Mouse (Mus musculus) forebrain, embryonic 10.5 days (tissue): Measurements from ENCODE around the gene Lmo7. TPM values are rescaled to one million over a fixed set of nuclear protein-coding genes. Genes with fewer than 3 reads are reported as not detected.

Experiments used
- DNase-seq: peaks from one replicate; pipeline ENCODE4 v3.0.0-alpha.2; 2017; ENCODE audit warnings: low spot score; ENCODE audit errors: extremely low spot score
- H3K27ac ChIP-seq: fragments of 300-500 bp; sonication (generic); 2 replicates; pipeline ENCODE4 v1.5.1; 2016; ENCODE audit warnings: mild to moderate bottlenecking
- H3K27me3 ChIP-seq: fragments of 300-500 bp; sonication (generic); 2 replicates; pipeline ENCODE4 v1.6.1; 2016; ENCODE audit warnings: mild to moderate bottlenecking; ENCODE audit not compliant: poor library complexity, severe bottlenecking
- H3K36me3 ChIP-seq: fragments of 300-500 bp; sonication (generic); replicated peaks from 2 replicates; pipeline ENCODE4 v1.6.1; 2016; ENCODE audit warnings: mild to moderate bottlenecking, moderate library complexity
- H3K4me1 ChIP-seq: fragments of 300-500 bp; sonication (generic); 2 replicates; pipeline ENCODE4 v1.6.1; 2016
- H3K4me3 ChIP-seq: fragments of 300-500 bp; sonication (generic); 2 replicates; pipeline ENCODE4 v1.5.1; 2016; ENCODE audit warnings: mild to moderate bottlenecking, moderate library complexity
- H3K9me3 ChIP-seq: fragments of 300-500 bp; sonication (generic); 2 replicates; pipeline ENCODE4 v1.6.1; 2016; ENCODE audit warnings: mild to moderate bottlenecking, moderate library complexity
- WGBS: fragments of 180-500 bp; shearing (Covaris S2); methylation state at CpG from one replicate; pipeline ENCODE4 v1.1.7; 2016; 5-methylcytosine and 5-hydroxymethylcytosine counted together
- polyA plus RNA-seq: library from polyadenylated mRNA; unstranded; fragments of >200 nt; fragmentation: Nextera tagmentation; extraction: Ambion mirVana; gene quantifications from 2 replicates; pipeline ENCODE4 v1.2.1, GENCODE M21; 2016

Gene Lmo7
- polyA plus RNA-seq, 1 experiment from 2014 or later = 1.7 TPM

DNA sequence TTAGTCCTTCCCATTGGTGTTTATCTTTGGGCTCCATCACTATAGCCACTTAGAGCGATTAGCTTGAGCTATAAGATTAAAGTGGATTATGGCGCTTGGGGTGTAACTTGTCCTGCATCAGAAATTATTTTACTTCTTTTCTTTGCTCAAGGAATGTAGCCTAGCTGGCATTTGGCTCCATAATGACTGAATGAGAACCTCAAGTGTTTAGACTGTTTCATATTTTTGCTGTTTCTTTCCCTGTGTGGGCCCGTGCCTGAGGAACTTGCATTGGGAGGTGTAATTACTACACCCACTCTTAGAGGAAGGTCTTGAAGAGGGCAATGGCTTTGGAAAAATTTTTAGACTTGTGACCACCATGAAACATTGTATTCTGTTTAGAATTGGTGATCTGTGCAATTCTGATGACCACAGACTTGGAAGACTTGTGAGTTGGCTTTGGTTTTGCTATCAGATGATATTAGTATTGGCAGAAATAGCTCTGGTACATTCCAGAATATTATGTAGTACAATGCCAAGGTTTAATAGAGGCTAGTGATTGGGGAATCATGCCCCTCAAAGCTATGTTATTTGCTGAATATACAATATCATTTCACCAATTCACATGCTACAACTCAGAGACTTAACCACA, 54.7 kb downstream of the Lmo7 start:
- WGBS = 95% methylated on average over 3 of the region's 3 CpGs
- H3K27me3 ChIP-seq = no peaks in the 10 kb centered on the region
- no peaks in the 10 kb centered on the region for H3K4me1 ChIP-seq
- H3K27ac ChIP-seq = no peak overlapping the region
- no peaks in the 10 kb centered on the region for H3K36me3 ChIP-seq
- H3K4me3 ChIP-seq = no peak overlapping the region
- no peaks in the 10 kb centered on the region for H3K9me3 ChIP-seq
- no peak for DNase-seq

- Histone ChIP-seq H3K9me3 (no peaks in the 10 kb centered on the region), H3K4me3 (no peak overlapping the region), H3K4me1 (no peaks in the 10 kb centered on the region), H3K27ac (no peak overlapping the region), H3K36me3 (no peaks in the 10 kb centered on the region), H3K27me3 (no peaks in the 10 kb centered on the region)
- no peak for DNase-seq
- 75% methylated on average over 5 of the region's 5 CpGs for WGBS
These were observed 58.1 kb downstream of the Lmo7 start for GRCm38 (mm10) chr14:101787903-101788302.

- no peaks in the 10 kb centered on the region for H3K4me1 ChIP-seq
- DNase-seq = no peak
- no peaks in the 10 kb centered on the region for H3K9me3 ChIP-seq
- no peak overlapping the region for H3K27ac ChIP-seq
- H3K4me3 ChIP-seq = no peak overlapping the region
- no peaks in the 10 kb centered on the region for H3K27me3 ChIP-seq
- WGBS = 90% methylated on average over 5 of the region's 6 CpGs
- no peaks in the 10 kb centered on the region for H3K36me3 ChIP-seq
These were observed 58.7 kb downstream of the Lmo7 start for GRCm38 (mm10) chr14:101788475-101788874.

GRCm38 (mm10) chr14:101794553-101795177, 64.9 kb downstream of the Lmo7 start:
- 95% methylated on average over 10 of the region's 10 CpGs for WGBS
- Histone ChIP-seq H3K4me3 (no peak overlapping the region), H3K9me3 (no peaks in the 10 kb centered on the region)

GRCm38 (mm10) chr14:101797930-101798500, 68.3 kb downstream of the Lmo7 start:
- no peak for DNase-seq
- 94% methylated on average over 5 of the region's 5 CpGs for WGBS
- no peaks in the 10 kb centered on the region for H3K4me1 ChIP-seq
- no peaks in the 10 kb centered on the region for H3K27me3 ChIP-seq
- no peaks in the 10 kb centered on the region for H3K9me3 ChIP-seq
- H3K27ac ChIP-seq = no peak overlapping the region
- no peak overlapping the region for H3K4me3 ChIP-seq
- no peaks in the 10 kb centered on the region for H3K36me3 ChIP-seq

More at GRCm38 (mm10) chr14:101794553-101795177, 64.9 kb downstream of the Lmo7 start:
- Histone ChIP-seq H3K27ac (no peak overlapping the region), H3K4me1 (no peaks in the 10 kb centered on the region), H3K27me3 (no peaks in the 10 kb centered on the region), H3K36me3 (no peaks in the 10 kb centered on the region)
- DNase-seq = no peak

- 71% methylated on average over 2 of the region's 2 CpGs for WGBS
- no peak overlapping the region for H3K27ac ChIP-seq
- no peaks in the 10 kb centered on the region for H3K4me1 ChIP-seq
- DNase-seq = no peak
- H3K4me3 ChIP-seq = no peak overlapping the region
- H3K36me3 ChIP-seq = no peaks in the 10 kb centered on the region
- H3K9me3 ChIP-seq = no peaks in the 10 kb centered on the region
- H3K27me3 ChIP-seq = no peaks in the 10 kb centered on the region
These were observed 69.0 kb downstream of the Lmo7 start for GRCm38 (mm10) chr14:101798766-101799165.

DNA sequence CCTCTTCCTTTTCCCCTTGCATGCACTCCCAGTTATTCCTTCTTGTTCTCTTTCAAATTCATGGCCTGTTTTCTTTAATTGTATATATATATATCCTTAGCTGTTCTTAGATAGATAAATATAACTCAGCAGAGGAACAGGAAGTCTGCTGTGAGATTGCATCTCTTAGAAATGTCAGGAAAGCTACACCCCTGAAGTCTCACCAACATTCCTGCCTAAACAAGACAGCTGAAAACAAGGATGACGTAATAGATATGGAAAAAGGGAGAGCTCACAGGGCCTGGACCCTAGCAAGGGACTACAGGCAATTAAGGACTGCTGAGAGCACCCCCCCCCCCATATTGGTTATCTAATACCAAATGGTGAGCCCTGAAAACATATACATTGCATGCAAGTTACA, 71.9 kb downstream of the Lmo7 start:
- Histone ChIP-seq H3K27ac (no peak overlapping the region), H3K4me1 (0 out of 2 replicates have a peak, but pooled peaks cover 2% of the 10 kb centered on the region), H3K9me3 (no peaks in the 10 kb centered on the region), H3K27me3 (no peaks in the 10 kb centered on the region), H3K36me3 (no peaks in the 10 kb centered on the region), H3K4me3 (no peak overlapping the region)
- WGBS = 67% methylated on average over 1 of the region's 1 CpGs
- DNase-seq = no peak

- no peak overlapping the region for H3K4me3 ChIP-seq
- no peaks in the 10 kb centered on the region for H3K27me3 ChIP-seq
- WGBS = 90% methylated on average over 4 of the region's 4 CpGs
- 0 out of 2 replicates have a peak, but pooled peaks cover 2% of the 10 kb centered on the region for H3K4me1 ChIP-seq
- no peak overlapping the region for H3K27ac ChIP-seq
- no peaks in the 10 kb centered on the region for H3K9me3 ChIP-seq
- no peak for DNase-seq
- no peaks in the 10 kb centered on the region for H3K36me3 ChIP-seq
These were observed 74.4 kb downstream of the Lmo7 start for GRCm38 (mm10) chr14:101804119-101804518.

DNA sequence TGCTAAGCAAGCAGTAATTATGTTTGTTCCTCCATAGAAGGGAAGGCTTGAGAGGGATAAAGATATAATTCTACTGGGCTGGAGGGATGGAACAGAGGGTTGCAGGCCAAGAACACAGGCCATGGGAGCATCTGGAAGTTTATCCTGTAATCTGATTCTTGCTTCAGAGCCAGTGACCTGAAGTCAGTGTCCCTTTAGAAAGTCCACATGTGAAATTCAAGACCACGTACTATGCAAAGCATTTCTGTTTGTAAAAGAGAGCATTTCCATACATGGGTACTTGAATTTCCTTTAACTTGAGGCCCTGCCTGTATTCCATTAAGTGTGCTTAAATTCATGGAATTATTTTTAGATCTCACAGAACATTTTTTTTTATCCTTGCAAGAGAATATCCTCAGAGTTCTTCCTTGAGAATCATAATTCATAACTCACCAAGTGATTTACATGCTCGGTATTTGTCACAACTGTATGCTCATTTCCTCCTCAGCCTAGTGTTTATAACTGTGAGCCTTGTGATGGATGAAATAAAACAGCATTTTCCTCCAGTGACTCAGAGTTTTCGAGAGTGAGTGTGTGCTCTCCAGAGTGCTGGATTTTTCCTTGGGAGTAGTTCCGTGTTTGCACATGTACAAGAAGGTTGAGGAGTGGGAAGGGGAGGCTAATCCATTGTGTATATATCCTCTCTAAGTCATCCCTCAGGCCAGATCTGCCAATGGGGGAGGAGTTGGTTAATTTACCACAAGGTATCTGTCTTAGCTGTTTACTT, 75.0 kb downstream of the Lmo7 start:
- Histone ChIP-seq H3K9me3 (no peaks in the 10 kb centered on the region), H3K36me3 (no peaks in the 10 kb centered on the region), H3K4me1 (0 out of 2 replicates have a peak, but pooled peaks cover 2% of the 10 kb centered on the region), H3K27ac (no peak overlapping the region), H3K4me3 (no peak overlapping the region), H3K27me3 (no peaks in the 10 kb centered on the region)
- DNase-seq = no peak
- 77% methylated on average over 4 of the region's 4 CpGs for WGBS

- Histone ChIP-seq H3K27me3 (no peaks in the 10 kb centered on the region), H3K36me3 (no peaks in the 10 kb centered on the region), H3K4me3 (no peak overlapping the region), H3K27ac (no peak overlapping the region), H3K4me1 (0 out of 2 replicates have a peak, but pooled peaks cover 2% of the 10 kb centered on the region), H3K9me3 (no peaks in the 10 kb centered on the region)
- DNase-seq = no peak
- whole genome bisulfite sequencing = 88% methylated on average over 7 of the region's 7 CpGs
These were observed 75.6 kb downstream of the Lmo7 start for GRCm38 (mm10) chr14:101805328-101805697.

DNA sequence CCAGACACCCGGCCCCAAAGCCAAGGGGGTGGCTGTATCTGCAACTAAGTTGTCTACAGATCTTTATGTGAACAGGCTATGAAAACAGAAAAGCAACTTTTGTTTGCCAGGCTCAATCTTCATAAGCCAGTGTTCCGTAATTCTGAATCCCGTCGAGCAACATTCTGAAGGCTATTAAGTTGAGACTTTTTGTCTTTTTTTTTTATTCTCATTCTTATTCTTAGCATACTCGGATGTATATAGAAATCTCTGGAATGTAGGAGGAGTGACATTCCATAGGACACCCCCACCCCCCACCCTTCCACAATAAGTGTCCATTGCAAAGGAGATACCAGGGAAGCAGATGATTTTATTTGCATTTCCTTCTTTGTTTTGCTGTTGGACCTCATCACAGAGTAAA, 76.3 kb downstream of the Lmo7 start:
- WGBS = 80% methylated on average over 5 of the region's 5 CpGs
- H3K9me3 ChIP-seq = no peaks in the 10 kb centered on the region
- no peaks in the 10 kb centered on the region for H3K27me3 ChIP-seq
- H3K4me3 ChIP-seq = no peak overlapping the region
- H3K27ac ChIP-seq = no peak overlapping the region
- no peaks in the 10 kb centered on the region for H3K36me3 ChIP-seq
- 0 out of 2 replicates have a peak, but pooled peaks cover 2% of the 10 kb centered on the region for H3K4me1 ChIP-seq
- no peak for DNase-seq

GRCm38 (mm10) chr14:101806607-101807006, 76.8 kb downstream of the Lmo7 start:
- 75% methylated on average over 4 of the region's 4 CpGs for WGBS
- H3K4me3 ChIP-seq = no peak overlapping the region
- 0 out of 2 replicates have a peak, but pooled peaks cover 2% of the 10 kb centered on the region for H3K4me1 ChIP-seq
- no peak for DNase-seq
- H3K27me3 ChIP-seq = no peaks in the 10 kb centered on the region
- no peaks in the 10 kb centered on the region for H3K36me3 ChIP-seq
- H3K27ac ChIP-seq = no peak overlapping the region
- no peaks in the 10 kb centered on the region for H3K9me3 ChIP-seq

GRCm38 (mm10) chr14:101816450-101816849, 86.7 kb downstream of the Lmo7 start:
- no peak for DNase-seq
- H3K36me3 ChIP-seq = no peaks in the 10 kb centered on the region
- no peaks in the 10 kb centered on the region for H3K27me3 ChIP-seq
- H3K4me3 ChIP-seq = no peak overlapping the region
- no peak overlapping the region for H3K27ac ChIP-seq
- H3K4me1 ChIP-seq = no peaks in the 10 kb centered on the region
- no peaks in the 10 kb centered on the region for H3K9me3 ChIP-seq
- 89% methylated on average over 5 of the region's 5 CpGs for WGBS
